Mouse (Mus musculus): Measurements from ENCODE around the gene Fkbp1a. TPM values are rescaled to one million over a fixed set of nuclear protein-coding genes. Genes with fewer than 3 reads are reported as not detected.

Fkbp1a gene
- polyA plus RNA-seq (2015; fragmentation: Nextera tagmentation; extraction: Ambion mirVana): 121 and 128 TPM in 2 replicates

GRCm38 (mm10) chr2:151542323-151543062, at the start of gene Fkbp1a:
TSS of gene Fkbp1a (plus strand) at chr2:151542483.
- Histone ChIP-seq H3K27ac (ENCODE audit: low read depth) (peak within 1 kb of the TSS; percentile 89), H3K4me2 (ENCODE audit: low read depth, low read length) (peak within 1 kb of the TSS; percentile 86), H3K27me3 (ENCODE audit: insufficient read depth, low read length) (no peaks in the 10 kb centered on the region), H3K4me1 (ENCODE audit: insufficient read depth) (peaks cover 15% of the 10 kb centered on the region), H3K9me3 (ENCODE audit: low read length) (no peaks in the 10 kb centered on the region), H3K9ac (replicated peaks) (peak within 1 kb of the TSS; percentile 78), H3K36me3 (replicated peaks; ENCODE audit: insufficient read depth, low read length) (peaks cover 8% of the 10 kb centered on the region; the same call in 1 of the 2 replicates), H3K4me3 (ENCODE audit: low read depth, low read length) (peak within 1 kb of the TSS; percentile 73)
- 1% methylated on average over 74 of the region's 93 CpGs for WGBS (ENCODE audit: insufficient replicate concordance)
- ATAC-seq (peak; percentile 96), DNase-seq (peak; percentile 94)
- no peak for TF ChIP-seq CTCF (IDR thresholded peaks at IDR 0.05; ENCODE audit: low read depth)
- no peak for TF ChIP-seq EP300 (IDR thresholded peaks at IDR 0.05; ENCODE audit: low read depth)

- ATAC-seq (peak; percentile 100), DNase-seq (peak; percentile 95)
- peak within 1 kb of the TSS; percentile 93 for H3K9ac ChIP-seq (replicated peaks)
- no peaks in the 10 kb centered on the region for H3K9me3 ChIP-seq (ENCODE audit: low read length)
- H3K4me1 ChIP-seq (ENCODE audit: insufficient read depth): peaks cover 6% of the 10 kb centered on the region
- no peaks in the 10 kb centered on the region for H3K27me3 ChIP-seq (ENCODE audit: insufficient read depth, low read length)
- peak within 1 kb of the TSS; percentile 96 for H3K4me3 ChIP-seq (ENCODE audit: low read depth, low read length)
- H3K36me3 ChIP-seq (replicated peaks; ENCODE audit: insufficient read depth, low read length): peaks cover 10% of the 10 kb centered on the region; the same call in 1 of the 2 replicates
- 3% methylated on average over 70 of the region's 73 CpGs for WGBS (ENCODE audit: insufficient replicate concordance)
- 0 out of 2 replicates have a peak within 1 kb of the TSS, but pooled peaks have one; percentile 40 for H3K27ac ChIP-seq (ENCODE audit: low read depth)
- TF ChIP-seq EP300 (IDR thresholded peaks at IDR 0.05; ENCODE audit: low read depth) (peak; percentile 34), CTCF (IDR thresholded peaks at IDR 0.05; ENCODE audit: low read depth) (peak; percentile 99)
- peak within 1 kb of the TSS; percentile 85 for H3K4me2 ChIP-seq (ENCODE audit: low read depth, low read length)
These were observed 48.1 kb upstream of the Fkbp1a start, which contains the start of gene Nsfl1c for GRCm38 (mm10) chr2:151494035-151494803. TSS of gene Nsfl1c (plus strand) at chr2:151494182.

DNA sequence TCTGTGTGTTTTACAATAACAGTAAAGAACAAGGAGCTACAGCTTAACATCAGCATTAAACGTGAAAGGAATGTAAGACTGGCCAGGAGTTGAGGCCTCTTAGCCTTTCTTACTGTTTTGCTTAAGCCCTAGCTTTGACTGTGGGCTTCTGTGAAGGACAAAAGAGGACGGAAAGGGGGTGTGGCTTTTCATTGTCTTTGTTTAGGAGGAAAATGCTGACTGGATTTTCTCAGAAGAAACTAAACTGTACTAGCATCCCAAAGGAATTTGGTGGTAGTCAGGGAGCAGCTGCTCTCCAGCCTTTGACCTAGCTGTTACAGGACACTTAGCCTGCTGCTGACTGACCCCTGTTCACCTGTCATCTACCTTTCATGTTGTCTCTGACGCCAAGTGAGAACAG, 43.9 kb upstream of the Fkbp1a start:
- no peak for ATAC-seq

DNA sequence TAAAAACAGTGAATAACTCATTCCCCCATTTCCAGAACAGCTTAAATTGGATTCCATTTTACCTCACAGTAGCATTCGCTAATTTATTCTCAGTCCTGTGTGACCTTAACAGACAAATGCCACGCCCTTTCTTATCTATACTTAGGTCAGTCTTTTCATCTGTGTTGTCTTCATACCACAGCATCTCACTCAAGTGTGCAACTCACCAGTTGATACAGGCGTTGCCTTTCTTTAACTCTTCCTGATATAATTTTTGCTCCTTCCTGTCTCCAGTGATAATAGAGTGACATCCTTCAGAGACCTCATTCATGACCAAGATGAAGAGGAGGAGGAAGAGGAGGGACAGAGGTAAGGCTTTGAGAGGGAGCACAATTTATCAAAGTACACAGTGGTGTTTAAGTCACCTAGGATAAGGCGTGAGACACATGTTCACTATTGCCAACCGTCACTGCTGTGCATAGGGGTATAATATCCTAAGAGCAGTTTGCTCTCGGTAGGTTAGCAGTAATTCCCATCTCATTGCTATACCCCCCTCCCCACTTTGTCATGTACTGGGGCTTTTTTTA, 41.8 kb upstream of the Fkbp1a start:
- ATAC-seq: no peak; the same call in 1 of the 2 replicates
- Histone ChIP-seq H3K27me3 (ENCODE audit: insufficient read depth, low read length) (no peaks in the 10 kb centered on the region), H3K9me3 (ENCODE audit: low read length) (no peaks in the 10 kb centered on the region), H3K4me2 (ENCODE audit: low read depth, low read length) (no peak overlapping the region), H3K4me3 (ENCODE audit: low read depth, low read length) (no peak overlapping the region), H3K27ac (ENCODE audit: low read depth) (no peak overlapping the region), H3K4me1 (ENCODE audit: insufficient read depth) (no peaks in the 10 kb centered on the region; the same call in 1 of the 2 replicates), H3K36me3 (replicated peaks; ENCODE audit: insufficient read depth, low read length) (peaks cover 42% of the 10 kb centered on the region), H3K9ac (replicated peaks) (no peak overlapping the region)
- DNase-seq: no peak
- 63% methylated on average over 6 of the region's 6 CpGs for WGBS (ENCODE audit: insufficient replicate concordance)
- TF ChIP-seq EP300 (IDR thresholded peaks at IDR 0.05; ENCODE audit: low read depth): no peak
- no peak for TF ChIP-seq CTCF (IDR thresholded peaks at IDR 0.05; ENCODE audit: low read depth)

More for the DNA sequence above, 43.9 kb upstream of the Fkbp1a start:
- WGBS (ENCODE audit: insufficient replicate concordance): 63% methylated on average over 3 of the region's 3 CpGs
- Histone ChIP-seq H3K9ac (replicated peaks) (no peak overlapping the region), H3K4me1 (ENCODE audit: insufficient read depth) (peaks cover 6% of the 10 kb centered on the region), H3K36me3 (replicated peaks; ENCODE audit: insufficient read depth, low read length) (peaks cover 30% of the 10 kb centered on the region), H3K4me3 (ENCODE audit: low read depth, low read length) (no peak overlapping the region), H3K4me2 (ENCODE audit: low read depth, low read length) (no peak overlapping the region), H3K27ac (ENCODE audit: low read depth) (no peak overlapping the region), H3K9me3 (ENCODE audit: low read length) (no peaks in the 10 kb centered on the region), H3K27me3 (ENCODE audit: insufficient read depth, low read length) (no peaks in the 10 kb centered on the region)
- DNase-seq: no peak
- TF ChIP-seq EP300 (IDR thresholded peaks at IDR 0.05; ENCODE audit: low read depth): no peak

DNA sequence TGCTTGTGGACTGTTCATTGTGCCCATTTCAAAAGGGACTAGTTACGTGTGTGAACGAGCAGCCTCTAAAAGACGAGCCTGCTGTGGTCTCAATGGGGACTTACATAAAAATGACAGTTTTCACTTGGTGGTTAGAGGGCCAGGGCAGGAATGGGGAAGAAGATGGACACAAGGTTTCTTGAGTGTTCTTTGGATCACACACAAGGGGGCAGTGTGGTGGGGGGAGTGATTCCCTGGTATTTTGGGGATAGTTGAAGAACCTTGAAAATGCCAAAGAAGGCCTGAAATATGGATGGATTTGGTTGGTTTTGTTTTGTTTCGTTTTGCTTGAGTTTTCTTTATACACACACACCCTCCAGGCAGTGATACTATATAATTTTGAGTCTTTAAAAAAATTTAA, 38.1 kb upstream of the Fkbp1a start:
- WGBS (ENCODE audit: insufficient replicate concordance): 80% methylated on average over 4 of the region's 4 CpGs
- H3K36me3 ChIP-seq (replicated peaks; ENCODE audit: insufficient read depth, low read length): peaks cover 57% of the 10 kb centered on the region

DNA sequence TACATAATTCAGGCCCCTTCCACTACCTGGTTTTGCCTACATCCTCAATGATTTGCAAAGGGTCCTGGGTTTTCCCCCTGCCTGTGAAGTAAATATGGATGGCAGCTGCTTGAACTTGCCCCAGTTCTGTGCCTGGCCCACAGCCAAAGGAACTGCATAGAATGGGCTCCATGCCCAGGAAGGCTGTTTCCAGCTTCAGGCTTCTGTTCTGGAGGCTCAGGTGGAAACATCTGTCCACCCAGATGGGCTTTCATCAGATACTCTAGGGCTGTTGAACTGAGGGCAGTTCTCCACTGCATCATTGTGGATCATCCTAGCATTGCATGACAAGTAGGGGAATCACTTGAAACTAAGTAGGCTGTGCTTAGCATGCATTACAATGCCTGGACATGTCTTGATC, 30.1 kb upstream of the Fkbp1a start:
- Histone ChIP-seq H3K27me3 (ENCODE audit: insufficient read depth, low read length) (no peaks in the 10 kb centered on the region), H3K4me1 (ENCODE audit: insufficient read depth) (no peaks in the 10 kb centered on the region), H3K4me3 (ENCODE audit: low read depth, low read length) (no peak overlapping the region), H3K9ac (replicated peaks) (no peak overlapping the region), H3K27ac (ENCODE audit: low read depth) (no peak overlapping the region), H3K36me3 (replicated peaks; ENCODE audit: insufficient read depth, low read length) (peaks cover 37% of the 10 kb centered on the region), H3K9me3 (ENCODE audit: low read length) (no peaks in the 10 kb centered on the region), H3K4me2 (ENCODE audit: low read depth, low read length) (no peak overlapping the region)
- DNase-seq: peak; percentile 52
- TF ChIP-seq CTCF (IDR thresholded peaks at IDR 0.05; ENCODE audit: low read depth) (no peak), EP300 (IDR thresholded peaks at IDR 0.05; ENCODE audit: low read depth) (no peak)
- no peak for ATAC-seq

More for the DNA sequence above, 38.1 kb upstream of the Fkbp1a start:
- Histone ChIP-seq H3K27ac (ENCODE audit: low read depth) (no peak overlapping the region), H3K4me3 (ENCODE audit: low read depth, low read length) (no peak overlapping the region), H3K4me1 (ENCODE audit: insufficient read depth) (no peaks in the 10 kb centered on the region), H3K9ac (replicated peaks) (no peak overlapping the region), H3K9me3 (ENCODE audit: low read length) (no peaks in the 10 kb centered on the region), H3K27me3 (ENCODE audit: insufficient read depth, low read length) (no peaks in the 10 kb centered on the region), H3K4me2 (ENCODE audit: low read depth, low read length) (no peak overlapping the region)
- TF ChIP-seq CTCF (IDR thresholded peaks at IDR 0.05; ENCODE audit: low read depth): peak; percentile 31
- TF ChIP-seq EP300 (IDR thresholded peaks at IDR 0.05; ENCODE audit: low read depth): no peak
- DNase-seq (no peak), ATAC-seq (no peak)

All from liver, postnatal 0 days (tissue).